Mouse (Mus musculus) monocyte, adult 5-6 weeks (primary cell): ENCODE measurements at regions not wholly inside any gene's neighbourhood (a gene's known extent, or its start where the extent isn't known, plus 50 kb on each side); places are given as distances from the start of the nearest gene placed in this dataset.

Experiments used
- ATAC-seq: fragments of 153-309, 156-312 bp; replicated peaks from 2 replicates; pipeline ENCODE4 v1.8.0; 2017; ENCODE audit warnings: mild to moderate bottlenecking; ENCODE audit not compliant: low TSS enrichment, insufficient number of reproducible peaks, severe bottlenecking, poor library complexity, low FRiP score

DNA sequence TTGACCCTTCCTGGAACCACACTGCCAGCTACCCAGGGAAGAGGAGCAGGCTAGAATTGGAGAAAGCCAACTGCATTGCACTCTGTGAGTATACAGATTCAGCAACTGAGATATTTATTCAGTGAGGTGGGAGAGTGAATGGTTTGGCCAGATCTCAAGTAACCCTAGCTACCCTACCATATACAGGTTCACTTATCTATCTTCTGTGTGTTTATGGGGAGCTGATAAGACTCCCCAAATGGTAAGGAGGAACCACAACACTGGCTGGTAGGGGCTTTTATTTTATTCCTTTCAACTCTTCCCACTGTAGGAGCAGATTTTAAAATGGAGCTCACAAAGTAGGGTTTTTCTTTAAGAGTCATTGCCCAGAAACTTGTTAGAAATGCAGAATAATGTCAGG is 62.9 kb downstream of the Arrdc3 start:
- no peak for ATAC-seq

DNA sequence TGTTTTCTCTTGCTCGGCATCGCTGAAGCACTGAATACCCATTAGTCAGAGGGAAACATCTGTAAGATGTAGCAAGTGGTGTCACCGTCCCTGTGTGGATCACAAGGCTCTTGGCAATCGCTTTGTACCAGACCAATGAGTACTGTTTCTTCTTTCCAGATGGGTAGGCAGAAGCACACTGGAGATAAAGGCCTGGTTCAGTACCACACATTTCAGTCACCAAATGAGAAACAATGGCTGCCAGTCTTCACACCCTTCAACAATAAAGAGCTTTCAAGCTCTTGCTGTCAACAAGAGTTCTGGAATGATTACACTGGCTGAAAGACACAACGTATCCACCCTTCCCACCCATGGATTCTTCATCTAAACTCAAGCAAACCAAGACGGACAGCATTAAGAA is 64.5 kb downstream of the Arrdc3 start:
- no peak for ATAC-seq

DNA sequence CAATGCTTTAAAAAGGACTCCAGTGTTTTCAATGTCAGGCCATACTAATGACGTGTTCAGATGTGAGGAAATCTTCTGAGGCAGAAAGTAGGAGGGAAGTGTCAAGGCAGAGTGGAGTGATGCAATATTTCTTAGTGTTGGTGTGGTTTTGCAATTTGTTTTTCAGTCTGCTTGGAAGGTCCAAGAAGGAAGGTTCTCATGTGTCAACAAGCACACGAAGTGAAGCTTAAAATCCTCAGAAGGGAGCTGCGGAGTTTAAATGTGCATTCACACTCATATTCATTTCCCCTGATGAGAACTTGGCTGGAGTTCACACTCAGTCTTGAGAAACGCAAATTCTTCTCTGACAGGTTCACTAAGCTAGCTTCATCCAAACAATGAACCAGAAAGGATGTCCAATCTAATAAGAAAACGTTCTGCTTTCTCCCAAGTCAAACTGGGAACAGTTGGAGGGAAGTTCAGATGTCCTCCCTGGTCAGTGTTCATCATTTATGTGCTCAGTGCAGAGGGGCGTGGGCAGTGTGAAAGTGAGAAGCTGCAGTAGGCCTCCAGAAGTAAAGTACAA is 66.0 kb downstream of the Arrdc3 start:
- ATAC-seq, result peak; percentile 84

DNA sequence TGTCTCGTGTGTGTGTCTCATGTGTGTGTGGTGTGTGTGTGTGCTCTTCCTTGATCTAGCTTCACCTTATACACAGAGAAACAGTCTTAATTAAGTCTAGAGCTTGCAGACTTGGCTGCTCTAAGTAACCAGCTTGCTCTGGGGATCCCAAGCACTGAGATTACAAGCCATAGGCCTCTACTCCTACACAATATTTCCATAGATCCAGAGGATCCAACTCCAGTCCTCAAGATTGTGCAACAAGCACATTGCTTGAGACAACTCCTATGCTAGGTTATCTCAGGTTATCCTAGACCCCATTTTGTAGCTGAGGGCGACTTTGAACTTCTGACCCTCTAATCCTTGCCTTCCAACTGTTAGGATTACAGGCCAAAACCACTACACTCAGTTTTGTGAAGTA is 67.1 kb downstream of the Arrdc3 start:
- ATAC-seq, result no peak

DNA sequence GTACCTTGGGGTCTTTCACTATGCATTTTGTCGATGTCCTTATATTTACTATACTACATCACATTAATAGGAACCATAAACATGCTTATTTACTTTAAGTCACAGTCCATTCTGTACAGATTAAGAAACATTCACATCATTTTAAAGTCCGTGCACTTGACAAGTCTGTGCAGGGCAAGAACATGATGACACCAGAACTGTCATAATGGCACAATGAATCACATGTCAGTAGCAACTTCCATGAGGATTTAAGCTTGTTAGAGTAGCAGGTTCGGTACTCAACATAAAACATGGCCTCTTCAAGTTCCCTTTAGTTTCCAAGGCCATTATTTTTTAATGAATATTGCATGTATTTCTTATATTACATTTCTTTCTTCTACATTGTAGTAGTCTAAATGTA is 67.6 kb downstream of the Arrdc3 start:
- ATAC-seq, result no peak

DNA sequence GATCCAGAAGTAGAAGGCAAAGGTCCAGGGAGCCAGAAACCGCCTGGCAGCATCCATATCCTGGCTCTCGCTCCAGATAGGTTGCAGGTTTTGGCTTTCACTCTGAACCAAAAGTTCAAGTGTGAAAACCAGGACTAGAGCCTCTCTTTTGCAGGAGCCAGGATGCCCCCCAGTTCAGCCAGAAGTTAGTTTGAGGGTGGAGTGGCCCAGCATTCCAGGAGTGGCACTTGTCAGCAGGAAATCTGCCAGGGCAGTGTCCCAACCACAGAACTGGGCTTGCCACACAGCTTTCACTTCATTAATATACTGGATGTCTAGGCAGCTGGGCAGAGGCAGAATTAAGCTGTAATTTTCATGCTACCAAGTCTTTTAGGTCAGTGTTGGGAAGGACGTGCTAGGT is 68.1 kb downstream of the Arrdc3 start:
- ATAC-seq, result no peak

DNA sequence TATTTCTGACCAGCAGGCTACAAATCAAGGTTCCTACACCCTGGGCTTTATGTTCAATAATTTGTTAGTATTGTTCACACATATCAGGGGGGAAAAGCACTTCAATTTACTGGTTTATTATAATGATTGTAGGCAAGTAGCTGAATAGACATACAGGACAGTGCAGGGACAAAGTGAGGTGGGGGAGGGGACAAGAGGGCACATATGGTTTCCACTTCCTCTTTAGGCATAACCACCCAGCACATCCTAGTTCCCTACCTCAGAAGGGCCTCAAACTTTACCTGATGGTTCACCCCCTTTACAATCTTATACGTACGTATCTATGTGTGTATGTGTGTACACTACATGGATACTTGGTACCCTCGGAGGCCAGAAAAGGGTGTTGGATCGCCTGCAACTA is 69.7 kb downstream of the Arrdc3 start:
- peak; percentile 44; the same call in 1 of the 2 replicates for ATAC-seq

DNA sequence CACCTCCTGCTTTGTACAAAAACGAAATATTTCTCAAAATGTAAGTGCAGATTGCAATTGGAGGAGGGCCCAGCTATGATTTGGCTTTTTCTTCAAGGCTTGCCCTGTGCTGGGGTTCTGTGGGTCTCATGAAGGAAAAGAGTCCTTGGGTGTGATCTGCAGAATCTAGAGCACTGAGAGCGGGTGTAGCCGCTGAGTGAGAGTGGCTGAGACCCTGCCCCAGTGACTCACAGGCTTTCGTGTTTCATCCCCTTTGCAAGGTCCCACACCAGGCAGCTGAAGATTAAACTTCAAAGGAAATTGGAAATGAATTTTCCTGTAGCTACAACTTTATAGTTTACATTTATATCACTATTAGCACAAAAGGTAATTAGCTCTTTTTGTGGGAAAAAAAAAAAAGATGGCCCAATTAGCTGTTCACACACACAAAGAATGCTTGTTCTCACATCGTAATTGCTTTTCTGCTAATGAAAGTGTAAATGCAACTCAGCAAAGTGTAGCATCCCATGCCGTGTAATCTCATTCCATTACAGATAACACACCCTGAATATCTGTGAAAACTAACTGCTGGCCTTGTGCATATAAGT is 71.0 kb downstream of the Arrdc3 start:
- ATAC-seq, result no peak

DNA sequence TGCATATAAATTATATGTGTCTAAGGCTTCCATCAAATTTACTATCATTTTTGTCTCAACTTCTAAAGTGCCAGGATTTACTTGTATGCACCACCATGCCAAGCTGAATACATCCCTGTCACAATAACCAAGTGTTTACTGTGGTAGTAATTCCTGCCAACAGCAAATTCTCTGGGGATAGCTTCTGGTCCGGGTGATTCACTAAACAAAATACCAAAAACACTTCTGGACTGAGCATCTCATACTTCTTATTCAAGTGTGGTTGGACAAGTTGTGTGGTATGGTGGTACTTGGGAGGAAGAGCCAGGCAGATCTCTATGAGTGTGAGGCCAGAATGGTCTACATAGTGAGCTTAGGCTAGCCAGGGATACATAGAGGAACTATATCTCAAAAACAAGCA is 73.8 kb downstream of the Arrdc3 start:
- ATAC-seq, result no peak

DNA sequence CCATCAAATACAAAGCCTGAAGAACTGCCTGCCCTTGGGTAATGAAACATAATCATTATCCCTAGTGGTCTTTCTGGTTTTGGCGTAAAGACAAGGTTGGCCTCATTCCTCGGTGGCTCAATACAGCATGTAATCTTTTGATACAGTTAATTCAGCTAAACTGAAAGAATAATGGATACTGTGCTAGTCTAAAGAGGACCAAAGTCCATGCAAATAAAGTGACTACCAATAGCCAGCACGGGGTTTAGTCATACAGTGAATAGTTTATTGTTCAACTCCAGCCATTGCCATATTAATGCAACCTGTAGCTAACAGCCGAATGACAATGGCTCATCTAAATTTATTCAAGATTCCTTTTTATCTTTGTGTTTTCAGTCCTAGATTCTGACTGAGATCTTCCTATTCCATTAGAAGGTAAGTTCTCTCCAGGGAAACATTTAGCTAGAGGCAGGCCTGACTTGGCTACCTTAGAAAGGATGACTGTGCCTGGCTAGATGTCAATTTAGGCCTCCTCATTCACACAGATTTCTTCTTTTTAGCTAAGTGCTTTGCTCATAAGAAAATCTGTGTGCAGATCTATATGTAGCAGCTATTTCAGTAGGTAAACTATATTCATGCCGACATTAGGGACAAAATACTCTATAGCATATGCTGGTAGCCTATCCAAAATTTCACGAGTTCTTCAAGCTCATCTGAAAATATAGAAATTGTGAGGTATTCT is 74.4 kb downstream of the Arrdc3 start:
- no peak for ATAC-seq

DNA sequence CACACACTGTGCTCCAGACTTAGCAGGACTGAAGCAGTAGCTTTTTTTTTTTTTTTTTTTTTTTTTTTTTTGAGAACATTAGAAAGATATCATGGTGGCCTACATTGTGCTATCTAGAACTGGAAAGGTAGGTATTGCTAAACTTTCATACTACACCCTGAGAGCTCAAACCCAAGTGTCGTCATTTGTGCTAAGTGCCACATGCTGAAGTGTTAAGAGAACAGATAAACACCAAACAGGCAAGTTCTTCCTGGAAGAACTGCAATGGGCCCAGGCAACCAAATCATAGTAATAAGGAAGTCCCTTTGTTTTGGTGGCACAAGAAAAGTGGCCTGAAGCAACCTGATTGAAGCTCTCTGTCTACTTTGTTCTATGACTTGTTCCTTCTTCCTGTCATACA is 76.6 kb downstream of the Arrdc3 start:
- no peak; the same call in 1 of the 2 replicates for ATAC-seq

DNA sequence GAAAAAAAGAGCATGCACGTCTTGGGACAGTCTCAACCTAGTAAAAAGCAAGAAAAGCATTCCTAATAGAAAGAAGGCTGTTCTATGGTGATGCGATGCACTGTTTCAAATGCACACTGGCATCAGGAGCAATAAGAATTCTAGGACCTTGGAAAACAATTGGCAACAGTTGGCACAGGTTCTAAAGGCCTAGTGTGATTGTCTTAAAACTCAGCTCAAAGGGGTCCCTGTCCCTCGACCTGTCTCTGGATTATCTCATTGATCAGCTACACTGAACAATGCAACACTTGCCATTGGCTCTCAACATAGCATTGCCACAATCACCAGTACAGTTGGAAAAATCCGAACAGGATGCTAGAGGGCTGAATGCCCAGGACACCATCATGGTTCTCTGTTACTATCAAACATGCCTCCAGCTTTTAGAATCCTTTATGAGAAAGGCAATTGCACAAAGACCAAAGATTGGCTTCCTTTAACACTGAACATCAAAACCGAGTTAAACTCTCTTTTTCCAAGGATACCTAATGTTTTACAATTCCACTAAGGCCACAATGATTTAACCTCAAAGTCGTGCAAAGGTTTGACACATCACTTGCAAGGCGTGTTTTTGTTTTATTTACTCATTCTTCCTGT is 78.9 kb downstream of the Arrdc3 start:
- ATAC-seq, result no peak

DNA sequence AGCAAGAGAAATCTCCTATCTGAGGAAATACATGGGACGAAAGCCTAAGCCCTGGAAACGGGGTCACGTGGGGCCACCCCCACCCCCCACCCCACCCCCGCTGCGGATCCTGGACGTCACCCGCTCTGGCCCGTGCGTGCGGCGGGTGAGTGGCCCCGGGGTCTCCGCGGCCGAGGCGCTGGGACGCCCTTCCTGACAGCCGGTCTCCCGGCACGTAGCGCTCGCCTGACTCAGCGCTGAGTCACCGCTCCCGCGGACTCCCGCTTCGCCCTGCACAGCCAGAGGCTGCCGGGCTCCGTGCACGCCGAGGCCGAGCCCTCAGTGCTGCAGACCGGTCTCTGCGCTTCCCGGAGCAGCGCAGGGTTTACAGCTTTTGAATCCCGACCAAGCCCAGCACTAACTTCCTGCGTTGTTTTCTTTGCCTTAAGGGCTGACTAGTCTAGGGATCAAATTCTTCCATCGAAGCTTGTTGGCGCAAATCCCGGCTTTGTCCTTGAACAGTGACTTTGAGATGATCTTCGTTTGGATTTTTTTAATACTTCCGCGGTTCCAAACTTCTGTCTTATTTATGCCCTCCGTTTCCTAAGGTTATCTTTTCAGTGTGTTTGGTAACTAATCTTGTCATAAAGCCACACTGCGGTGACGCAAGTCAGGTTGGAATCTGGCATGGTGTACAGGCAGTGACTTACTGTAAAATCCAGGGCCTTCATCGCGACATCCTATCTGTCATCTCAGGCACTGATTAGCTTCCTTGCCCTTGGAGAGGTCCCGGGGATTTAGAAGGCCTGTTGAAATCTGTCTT is 79.8 kb downstream of the Arrdc3 start:
- ATAC-seq, result peak; percentile 47; the same call in 1 of the 2 replicates

DNA sequence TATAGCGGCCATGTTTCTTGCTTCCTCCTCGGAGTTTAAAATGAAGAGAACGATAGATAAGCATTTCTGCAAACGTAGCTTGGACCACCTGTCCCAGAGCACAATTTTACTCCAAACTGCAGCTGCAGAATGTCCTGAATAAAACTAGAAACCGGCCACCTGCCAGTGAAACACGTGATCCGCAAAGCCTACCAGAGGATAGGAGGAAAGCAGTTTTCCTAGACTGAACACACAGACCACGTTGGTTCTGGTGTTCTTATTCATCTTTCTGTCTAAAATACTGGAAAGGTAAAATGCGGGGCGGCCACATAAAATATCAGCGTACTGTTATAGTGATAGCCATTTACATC is 80.4 kb downstream of the Arrdc3 start:
- ATAC-seq, result no peak

DNA sequence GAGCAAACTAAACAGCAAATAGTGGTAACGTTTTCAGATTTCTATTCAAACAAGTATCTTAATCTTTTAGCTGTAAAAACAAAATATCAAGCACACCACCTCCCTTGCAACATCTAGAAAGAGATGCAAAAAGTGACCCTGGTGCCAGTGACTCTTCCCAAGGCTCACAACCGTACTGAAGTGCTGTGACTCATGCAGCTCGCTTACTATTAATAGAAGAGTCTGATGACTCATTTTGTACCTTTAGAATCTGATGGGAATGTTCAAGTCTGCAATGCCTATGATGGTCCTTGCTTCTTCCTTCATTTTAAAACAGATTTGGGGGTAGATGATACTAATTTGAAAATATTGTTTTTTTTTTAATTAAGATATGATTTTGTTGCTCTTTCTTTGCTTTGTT is 88.5 kb downstream of the Arrdc3 start:
- ATAC-seq, result no peak

DNA sequence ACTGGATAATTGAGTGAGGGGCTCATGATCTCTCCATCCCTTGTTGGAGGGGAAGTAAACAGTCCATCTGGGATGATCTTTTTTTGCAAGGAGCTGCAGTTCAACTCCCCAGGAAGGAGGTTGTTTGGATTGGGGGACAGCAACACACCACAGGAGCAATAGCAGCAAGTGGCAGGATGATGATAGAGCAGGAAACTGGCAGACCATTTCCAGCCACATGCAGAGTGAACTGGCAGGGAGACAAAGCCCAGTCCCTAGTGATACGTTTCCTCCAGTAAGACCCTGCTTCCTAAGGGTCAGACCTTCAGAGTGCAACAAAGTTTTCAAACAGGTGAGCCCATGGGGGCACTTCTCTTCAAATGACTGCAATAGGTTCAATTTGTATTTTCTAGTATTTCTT is 91.2 kb downstream of the Arrdc3 start:
- no peak for ATAC-seq

DNA sequence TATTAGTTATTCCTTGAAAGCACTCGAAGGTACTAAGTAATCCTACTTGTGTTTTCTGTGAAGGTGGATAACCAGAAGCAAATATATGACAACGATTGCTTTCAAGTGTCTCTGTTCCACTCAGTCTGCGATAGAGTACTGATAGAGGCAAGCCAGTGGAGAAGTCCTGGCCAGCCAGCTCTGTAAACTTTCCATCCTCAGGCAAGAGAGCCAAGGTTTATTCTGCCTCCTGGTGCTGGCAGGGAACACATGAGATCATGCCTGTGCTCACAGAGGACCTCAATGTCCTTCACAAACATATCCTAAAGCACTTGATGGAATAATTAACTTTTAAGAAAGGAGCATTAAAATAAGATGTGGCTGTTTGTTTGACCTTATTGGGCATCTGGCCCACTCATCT is 94.1 kb downstream of the Arrdc3 start:
- no peak for ATAC-seq

DNA sequence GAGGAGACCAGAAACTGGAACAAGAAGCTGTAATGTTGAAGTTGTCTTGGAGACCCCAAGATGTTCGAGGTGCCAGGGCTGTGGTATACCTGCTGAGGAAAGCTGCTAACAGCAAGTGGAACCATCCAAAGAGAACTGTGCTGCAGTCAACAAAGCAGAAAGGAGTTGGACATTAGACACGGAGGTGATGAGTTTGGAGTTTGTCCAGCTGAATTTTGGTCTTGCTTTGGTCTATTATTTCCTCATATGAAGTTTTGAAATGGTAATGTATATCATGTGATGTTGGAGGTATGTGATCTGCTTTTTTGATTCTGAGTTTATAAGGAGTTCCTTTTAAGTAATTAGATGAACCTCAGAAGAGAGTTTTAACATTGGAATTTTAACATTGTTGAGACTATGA is 98.0 kb downstream of the Arrdc3 start:
- ATAC-seq, result no peak

DNA sequence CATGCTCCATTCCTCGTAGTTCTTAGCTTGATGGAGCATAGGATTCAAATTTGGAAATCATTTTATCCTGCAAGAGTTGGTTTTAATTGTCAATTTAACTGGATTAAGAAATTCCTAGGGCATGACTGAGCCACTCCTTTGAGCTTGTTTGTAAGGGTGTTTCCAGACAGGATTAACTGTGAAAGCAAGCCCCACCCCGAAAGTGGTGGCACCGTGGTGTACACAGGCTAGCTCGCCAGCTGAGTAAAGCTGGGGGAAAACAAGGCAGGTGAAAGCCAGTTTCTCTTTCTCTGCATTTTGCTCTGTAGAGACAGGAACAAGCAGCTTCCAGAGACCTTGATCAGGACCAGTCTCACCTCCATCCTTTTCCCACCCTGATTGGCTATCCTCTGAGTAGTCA is 103.5 kb downstream of the Arrdc3 start:
- no peak for ATAC-seq
